Mouse (Mus musculus): ENCODE data around the gene Il12b.
"Not testable (repeated sequence)": the region's sequence is repeated elsewhere in the genome, so short reads cannot be mapped to it uniquely, and the experiment has no call there.

Il12b gene

DNA sequence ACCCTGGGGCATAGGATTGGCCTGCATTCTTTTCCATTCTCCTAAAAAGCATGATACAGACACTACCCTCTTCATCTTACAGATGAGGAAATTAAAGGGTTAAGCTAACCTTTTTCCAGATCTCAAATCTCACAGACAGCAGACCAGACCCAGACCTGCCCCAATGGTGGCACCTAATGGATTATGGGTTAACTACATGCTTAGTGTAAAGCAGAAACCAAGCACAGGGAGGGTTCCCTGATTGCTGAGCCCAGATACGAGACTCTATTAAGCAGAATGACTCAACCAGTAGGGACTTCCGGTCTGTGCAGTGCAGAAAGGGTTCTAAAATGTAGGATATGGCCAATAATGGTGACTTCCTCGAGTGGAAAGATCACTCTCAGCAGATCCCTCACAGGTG is 10.6 kb downstream of the Il12b start:
- no peak for DNase-seq (ENCODE audit: extremely low spot score, low read depth, low spot score)

DNA sequence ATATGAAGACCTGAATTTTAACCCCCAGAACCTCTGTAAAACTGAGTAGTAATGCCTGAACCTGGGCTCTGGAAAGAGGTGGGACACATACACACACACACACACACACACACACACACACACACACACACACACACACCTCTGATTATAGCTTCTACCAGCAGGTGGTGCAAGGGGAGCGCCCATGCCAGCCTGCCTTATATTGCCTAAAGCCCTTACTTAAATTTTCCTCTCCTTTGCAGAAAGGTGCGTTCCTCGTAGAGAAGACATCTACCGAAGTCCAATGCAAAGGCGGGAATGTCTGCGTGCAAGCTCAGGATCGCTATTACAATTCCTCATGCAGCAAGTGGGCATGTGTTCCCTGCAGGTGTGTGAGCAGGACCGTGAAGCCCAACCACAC is 12.4 kb downstream of the Il12b start:
- DNase-seq (ENCODE audit: extremely low spot score, low read depth, low spot score) = no peak

DNA sequence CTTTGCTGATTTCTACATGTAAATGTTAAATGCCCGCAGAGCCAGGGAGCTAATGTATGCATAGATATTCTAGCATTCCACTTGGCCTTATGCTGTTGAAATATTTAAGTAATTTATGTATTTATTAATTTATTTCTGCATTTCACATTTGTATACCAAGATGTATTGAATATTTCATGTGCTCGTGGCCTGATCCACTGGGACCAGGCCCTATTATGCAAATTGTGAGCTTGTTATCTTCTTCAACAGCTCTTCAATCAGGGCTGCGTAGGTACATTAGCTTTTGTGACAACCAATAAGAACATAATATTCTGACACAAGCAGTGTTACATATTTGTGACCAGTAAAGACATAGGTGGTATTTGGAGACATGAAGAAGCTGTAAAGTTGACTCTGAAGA is 13.5 kb downstream of the Il12b start:
- DNase-seq (ENCODE audit: extremely low spot score, low read depth, low spot score) = no peak

DNA sequence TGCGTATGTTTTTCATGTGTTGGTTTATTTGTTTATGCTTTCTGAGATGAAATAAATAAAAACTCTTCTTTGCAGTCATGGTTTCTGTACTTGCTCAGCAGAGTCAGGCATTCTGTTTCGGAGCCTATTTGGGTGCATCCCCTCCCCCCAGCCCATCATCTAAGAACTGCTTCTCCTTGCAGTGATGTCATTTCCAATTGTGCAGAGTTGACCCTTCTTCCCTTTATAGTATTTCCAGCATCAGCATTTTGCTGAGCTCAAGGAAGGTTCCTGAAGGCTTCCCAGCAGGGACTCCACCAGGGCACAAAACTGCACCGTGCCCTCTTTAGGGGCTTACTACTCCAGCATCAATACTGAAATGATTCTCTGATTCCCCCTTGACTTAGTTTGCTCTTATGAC is 14.7 kb downstream of the Il12b start:
- no peak for DNase-seq (ENCODE audit: extremely low spot score, low read depth, low spot score)

DNA sequence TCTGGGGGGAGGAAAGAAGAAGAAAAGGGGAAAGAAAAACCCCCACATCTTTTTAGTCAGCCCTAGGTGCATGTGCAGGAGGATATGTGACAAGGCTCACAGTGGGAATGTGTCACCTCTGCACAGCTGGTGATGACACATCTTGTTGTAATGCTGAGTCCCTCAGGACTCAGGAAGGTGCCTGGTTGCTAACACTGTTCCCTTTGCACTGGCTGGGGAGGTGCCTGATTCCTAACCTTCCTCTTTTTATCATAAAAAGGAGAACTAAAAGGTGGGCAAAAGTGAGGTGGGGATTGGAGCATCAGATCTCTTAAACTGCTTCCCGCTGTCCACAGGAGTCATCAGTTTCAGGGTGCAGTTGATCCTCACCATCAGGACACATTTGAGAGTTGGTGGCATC is 17.5 kb downstream of the Il12b start:
- no peak for DNase-seq (ENCODE audit: extremely low spot score, low read depth, low spot score)

DNA sequence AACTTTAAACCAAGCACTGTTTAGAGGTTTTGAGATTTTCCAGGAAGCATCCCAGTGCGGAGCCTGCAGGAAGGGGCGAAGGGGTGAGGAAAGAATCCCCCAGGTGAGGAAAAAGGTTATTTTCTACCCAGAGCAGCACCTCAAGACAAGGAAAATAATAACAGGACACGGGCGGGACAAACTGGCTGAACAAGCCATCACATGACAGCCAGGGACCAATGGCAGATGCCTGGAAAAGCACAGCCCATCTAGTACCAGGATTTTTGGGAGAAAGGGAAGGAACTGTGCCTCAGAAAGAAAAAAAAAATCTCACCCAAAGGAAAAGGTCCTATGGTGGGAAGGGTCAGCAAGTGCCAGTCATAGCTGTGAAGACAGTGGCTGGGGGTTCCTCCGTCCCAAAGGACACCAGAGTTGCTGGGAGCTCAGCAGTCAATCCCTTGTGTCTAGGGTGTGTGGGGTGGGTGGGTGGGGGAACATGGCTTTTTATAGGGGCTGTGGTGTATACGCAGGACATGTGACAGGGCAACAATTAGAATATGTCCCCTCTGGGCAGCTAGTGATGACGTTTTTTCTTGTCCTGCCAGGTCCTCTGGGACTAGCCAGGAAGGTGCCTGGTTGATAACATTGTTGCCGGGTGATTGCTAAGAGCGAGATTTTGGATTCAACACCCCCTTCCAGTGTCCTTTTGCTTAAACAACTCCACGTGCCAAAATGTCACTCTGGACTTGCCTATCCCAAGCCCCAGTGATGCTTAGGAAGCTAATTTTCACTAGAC is 22.7 kb downstream of the Il12b start:
- DNase-seq (ENCODE audit: extremely low spot score, low read depth, low spot score) = no peak

- DNase-seq (ENCODE audit: extremely low spot score, low read depth, low spot score) = no peak
Observed at GRCm38 (mm10) chr11:44423261-44423660, 23.4 kb downstream of the Il12b start.

DNA sequence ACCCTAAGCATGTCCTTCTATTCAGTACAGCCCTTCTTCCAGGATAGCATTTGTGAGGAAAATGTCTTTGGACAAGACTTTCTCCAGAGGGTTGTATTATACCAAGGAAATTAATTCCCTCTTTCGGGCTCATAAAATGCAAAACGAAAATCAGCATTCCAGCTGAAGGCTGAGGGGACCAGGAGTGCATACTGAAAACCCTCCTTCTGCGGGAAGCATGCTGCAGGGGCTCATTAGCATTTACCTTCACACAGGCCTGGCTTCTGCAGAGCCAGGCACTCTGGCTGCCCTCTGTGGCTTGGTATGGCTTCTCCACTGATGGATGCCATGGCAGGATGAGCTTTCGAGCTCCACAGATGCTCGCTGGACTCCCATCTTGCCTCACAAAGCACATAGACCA is 24.1 kb downstream of the Il12b start:
- DNase-seq (ENCODE audit: extremely low spot score, low read depth, low spot score) = no peak

DNA sequence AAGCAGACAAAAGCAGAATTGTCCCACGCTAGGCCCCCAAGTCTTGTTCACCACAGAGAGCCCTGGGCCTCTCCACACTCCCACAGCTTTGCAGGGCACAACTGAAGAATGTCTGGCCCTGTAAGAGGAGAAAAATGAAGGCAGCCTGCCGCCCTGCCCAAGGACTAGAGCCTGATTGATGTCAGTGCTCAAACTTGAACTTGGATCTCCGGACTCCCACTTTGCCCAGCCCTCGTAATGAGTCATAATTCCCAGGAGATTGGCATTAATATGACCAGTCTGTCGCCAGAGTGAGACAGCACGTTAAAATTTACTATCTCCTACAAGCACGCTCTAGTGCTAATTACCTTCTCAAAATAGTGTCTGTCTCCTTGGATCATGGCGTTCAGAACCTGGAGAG is 25.1 kb downstream of the Il12b start:
- DNase-seq (ENCODE audit: extremely low spot score, low read depth, low spot score) = no peak

DNA sequence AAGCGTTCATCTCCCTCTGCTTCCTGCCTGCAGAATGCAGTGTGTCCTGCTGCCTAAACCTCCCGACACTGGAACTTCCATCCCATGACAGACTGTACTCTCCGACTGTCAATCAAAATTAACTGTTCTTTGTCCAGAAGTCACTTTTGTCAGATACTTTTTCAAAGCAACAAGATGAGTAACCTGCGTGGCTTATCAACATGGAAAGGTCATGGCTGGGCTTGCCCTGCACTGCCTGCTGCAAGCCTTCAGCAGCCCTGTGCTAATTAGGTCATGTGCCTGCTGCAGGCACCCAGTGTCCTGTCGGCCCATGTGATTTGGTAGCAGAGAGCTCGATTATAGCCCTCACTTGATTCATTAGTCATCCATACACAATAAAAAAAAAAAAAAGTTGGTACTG is 25.8 kb downstream of the Il12b start:
- no peak for DNase-seq (ENCODE audit: extremely low spot score, low read depth, low spot score)

DNA sequence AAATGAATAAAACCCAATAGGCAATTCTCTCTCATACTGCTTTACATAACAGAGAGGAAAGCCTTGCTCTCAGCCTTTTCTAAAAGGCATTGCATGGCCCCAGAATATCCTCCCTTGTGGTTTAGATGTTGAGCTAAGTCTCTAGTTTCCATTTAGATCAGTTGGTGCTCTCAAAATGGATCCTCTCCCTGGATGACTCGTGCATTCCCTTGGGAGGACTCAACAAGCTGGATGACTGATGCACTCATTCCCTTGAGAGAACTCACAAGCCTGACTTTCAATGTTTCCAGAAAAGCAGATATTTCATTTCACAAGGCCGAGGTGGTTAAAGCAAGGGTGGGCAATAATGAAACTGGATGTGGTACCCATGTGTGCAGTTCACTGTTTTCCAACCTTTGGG is 28.1 kb downstream of the Il12b start:
- DNase-seq (ENCODE audit: extremely low spot score, low read depth, low spot score) = no peak

GRCm38 (mm10) chr11:44430036-44430435 is 30.2 kb downstream of the Il12b start:
- DNase-seq (ENCODE audit: extremely low spot score, low read depth, low spot score) = no peak

GRCm38 (mm10) chr11:44437786-44438185 is 37.9 kb downstream of the Il12b start:
- DNase-seq (ENCODE audit: extremely low spot score, low read depth, low spot score) = no peak

GRCm38 (mm10) chr11:44451046-44451445 is 51.2 kb downstream of the Il12b start:
- DNase-seq (ENCODE audit: extremely low spot score, low read depth, low spot score) = no peak

GRCm38 (mm10) chr11:44452016-44452415 is 52.2 kb downstream of the Il12b start:
- DNase-seq (ENCODE audit: extremely low spot score, low read depth, low spot score) = not testable (repeated sequence)

GRCm38 (mm10) chr11:44453423-44453822 is 53.6 kb downstream of the Il12b start:
- DNase-seq (ENCODE audit: extremely low spot score, low read depth, low spot score) = no peak

GRCm38 (mm10) chr11:44461493-44461892 is 61.6 kb downstream of the Il12b start:
- DNase-seq (ENCODE audit: extremely low spot score, low read depth, low spot score) = no peak

All from hindlimb bud, embryonic 11.5 days (tissue).